Mouse (Mus musculus) mature B cell (primary cell): ENCODE measurements around the gene Tmem120b.

Experiments used
- in situ Hi-C: fragments of 300-500 bp; cut with MboI; formaldehyde crosslinking; loops from 2 replicates; pipeline ENCODE4 v1.14.3; 2019

Gene Tmem120b

DNA sequence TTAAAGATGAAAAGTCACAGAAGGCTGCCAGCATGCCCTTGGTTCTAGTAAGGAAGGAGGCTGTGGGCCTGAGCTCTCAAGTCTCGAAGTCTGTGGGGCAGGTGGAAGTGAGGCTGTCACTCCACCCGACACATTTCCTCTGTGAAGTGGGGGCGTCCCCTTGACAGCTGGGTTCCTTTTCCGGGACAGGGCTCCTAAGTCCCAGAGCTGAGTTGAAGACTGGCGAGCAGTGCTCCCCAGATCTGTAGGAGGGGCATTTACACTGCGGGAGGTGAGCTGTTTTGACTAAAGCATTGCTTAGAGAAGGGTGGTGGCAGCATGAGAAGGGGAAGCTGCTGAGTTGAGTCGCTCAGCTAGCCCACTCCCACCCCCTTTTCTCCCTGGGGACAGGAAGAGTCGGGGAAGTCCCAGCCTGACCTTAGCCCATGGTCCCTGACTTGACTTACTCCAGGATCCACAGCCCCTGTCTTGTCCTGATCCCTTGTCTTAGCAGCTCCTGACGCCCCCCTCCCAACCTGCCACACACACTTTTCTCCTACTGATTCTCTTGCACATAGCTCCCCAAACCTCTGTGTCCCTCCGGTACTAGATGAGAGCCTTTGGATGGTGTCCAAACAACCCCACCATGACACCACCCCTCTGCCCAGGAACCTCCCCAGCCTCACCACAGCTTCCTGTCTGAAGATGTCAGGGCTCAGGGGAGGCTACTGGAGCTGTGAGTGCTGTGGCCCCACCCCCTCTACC lies 60.4 kb downstream of the Tmem120b start:
- in situ Hi-C loops: no loop called here

DNA sequence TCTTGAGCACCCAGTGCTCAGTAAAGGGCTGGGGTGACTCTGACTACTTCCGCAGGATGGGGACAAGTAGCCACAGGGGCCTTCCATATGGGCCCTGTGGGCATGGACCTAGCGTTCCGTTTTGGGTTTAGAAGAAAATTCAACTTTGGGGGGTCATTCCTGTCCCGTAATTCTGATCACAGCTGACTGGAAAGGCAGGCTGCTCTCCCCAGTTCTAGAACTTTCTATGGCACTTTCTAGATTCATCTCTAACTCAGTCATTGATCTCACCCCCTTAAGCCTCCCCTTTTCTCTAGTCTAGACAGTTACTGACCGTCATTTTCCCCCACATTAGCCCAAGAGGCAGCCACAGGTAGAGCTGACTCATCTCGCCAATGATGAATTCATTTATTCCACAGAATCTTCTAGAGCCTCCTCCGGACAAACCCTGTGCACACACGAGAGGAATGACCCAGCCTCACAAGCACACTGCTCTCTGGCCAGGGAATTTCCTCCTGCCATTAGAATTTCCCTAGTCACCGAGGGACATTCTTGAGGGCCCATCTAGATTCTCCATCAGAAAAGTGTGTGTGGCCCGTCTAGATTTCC lies 61.0 kb downstream of the Tmem120b start:
- in situ Hi-C loops: no loop called here

DNA sequence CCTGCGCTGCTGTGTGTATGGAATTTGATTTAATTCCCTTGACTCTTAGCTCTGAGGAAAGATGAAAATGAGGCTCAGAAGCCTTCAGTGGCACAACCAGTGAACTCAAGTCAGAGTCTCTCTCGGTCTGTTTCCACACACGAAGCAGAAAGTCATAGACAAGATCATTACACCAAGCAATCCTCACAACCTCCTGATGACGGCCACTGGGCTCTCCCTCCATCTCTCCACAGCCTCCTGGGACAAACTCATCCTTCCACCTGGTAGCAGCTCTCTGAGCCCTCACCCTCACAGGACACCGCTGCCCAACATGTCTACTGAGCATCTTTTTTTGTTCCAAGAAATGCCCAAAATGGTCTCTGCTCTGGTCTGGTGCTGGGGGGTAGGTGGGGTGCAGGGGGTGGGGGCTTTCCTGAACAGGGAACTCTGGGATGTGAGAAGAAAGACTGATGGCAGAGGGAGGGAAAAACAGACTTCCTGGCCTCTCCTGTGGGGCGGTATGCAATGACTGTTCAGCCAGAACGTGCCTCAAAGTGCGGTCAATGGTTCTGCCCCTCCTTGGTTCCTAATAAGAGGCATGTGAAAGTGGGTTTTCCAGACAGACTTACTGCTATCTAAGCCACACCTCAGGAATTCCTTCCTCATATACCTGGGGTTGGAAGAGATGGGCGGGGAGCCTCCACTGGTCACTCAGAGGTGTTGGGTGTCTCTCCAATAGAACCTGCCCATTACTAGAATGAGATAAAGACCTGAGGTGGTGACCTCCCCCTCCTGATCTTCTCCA lies 62.0 kb downstream of the Tmem120b start:
- in situ Hi-C loops: loop anchor here (5.0 kb wide), 1 partner anchor 68 kb away; no protein-coding TSS in a partner anchor

DNA sequence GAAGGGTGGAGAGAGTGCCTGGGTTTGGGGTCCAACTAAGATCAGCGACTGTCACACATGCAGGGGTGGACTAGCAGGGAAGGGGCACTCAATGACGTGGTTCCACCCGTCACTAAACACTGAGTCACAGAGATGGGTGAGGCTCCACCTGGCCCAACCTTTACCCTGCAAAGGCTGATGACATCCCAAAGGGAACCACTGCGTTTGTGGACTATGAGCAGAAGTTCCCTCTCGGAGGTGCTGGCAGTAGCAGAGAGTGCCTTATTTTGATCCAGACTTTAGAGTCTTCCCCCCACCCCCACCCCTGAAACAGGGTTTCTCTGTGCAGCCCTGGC lies 62.6 kb downstream of the Tmem120b start:
- in situ Hi-C loops: loop anchor here (5.0 kb wide), 1 partner anchor 68 kb away; no protein-coding TSS in a partner anchor

DNA sequence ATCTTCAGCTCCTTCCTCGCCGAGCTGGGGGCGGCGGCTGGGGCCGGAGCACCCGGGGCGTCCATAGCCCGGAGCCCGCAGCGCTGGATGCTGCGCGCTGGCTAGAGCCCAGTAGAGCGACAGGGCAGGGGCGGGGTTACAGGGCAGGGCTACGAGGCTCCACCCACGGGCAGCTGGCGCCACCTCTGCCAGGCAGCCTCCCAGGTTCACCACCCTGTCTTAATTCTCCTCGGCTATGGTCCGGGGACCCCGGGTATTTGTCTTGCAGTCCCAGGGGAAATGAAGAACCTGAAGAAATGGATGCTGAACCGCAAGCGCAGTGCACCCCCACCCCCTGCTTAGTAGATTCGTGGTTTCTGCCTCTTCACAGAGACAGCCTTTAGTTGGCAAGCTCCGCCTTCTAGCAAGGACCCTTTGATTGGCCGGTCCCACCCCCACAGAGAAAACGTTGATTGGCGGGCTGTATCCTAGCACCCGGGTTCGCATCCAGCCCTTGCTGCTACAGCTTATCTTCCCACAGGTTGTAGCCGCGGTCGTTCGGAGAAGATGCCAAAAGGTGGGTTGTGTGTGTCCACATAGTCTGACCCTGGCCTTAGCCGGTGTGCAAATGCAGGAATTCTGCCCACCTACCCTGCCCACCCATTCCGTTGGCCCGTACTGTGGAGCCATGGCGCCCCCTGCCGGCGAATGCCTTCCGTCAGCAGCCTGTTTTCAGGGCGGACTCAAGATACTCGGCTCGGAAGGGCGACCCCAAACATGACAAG lies 64.3 kb downstream of the Tmem120b start, which contains the start of gene Rhof:
TSS of gene Rhof (minus strand) at position 385 of the 764 bp plus-strand sequence.
- in situ Hi-C loops: loop anchor here (5.0 kb wide), 1 partner anchor 70 kb away; no protein-coding TSS in a partner anchor

DNA sequence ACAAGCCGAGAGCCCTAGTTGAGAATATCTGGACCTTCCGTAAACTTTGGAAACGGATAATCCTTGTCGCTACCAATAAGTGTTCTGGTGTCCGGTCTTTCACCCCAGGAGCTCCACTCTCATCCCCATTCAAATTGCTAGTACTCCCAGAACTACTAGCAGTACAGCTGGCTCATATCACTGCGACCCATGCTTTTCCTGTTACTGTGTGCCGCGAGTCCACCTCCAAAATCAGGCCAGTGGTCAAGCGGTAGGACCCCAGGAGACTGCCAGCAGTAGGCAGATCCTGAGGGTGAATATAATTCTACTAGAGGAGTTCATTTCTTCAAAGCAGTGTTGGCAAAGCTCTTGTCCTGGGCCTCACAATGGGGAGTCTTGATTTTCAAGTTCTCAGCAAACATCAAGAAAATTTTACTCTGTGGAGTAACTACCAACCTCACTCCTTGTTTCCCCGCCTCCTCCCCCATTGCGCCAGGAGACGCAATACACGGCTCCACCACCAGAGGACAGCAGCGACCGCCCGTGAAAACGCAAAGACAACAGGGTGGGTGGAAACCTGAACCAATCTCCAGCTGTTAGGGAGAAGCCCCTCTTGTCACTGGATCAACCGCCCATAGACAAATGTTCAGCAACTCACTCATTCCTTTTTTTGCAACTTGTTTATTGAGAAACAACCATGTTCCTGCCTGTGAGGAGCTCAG lies 65.0 kb downstream of the Tmem120b start:
- in situ Hi-C loops: loop anchor here (5.0 kb wide), 1 partner anchor 71 kb away; no protein-coding TSS in a partner anchor

DNA sequence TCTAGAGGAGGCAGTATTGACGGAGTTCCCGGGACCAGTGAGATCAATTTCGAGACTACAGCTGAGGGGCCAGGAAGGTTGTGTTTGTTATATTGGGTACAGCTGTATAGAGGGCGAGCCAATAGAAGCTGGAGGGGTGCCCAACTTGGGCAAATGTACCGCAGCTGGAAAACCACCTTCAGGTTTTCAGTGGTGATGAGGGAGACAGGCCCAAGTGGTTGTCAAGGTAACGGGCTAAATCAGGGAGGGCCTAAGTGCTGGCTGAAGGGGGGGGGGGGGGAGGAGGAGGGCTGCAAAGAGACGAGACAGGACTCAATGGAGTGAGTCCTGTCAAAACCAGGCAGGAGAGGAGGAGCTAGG lies 65.5 kb downstream of the Tmem120b start:
- in situ Hi-C loops: loop anchor here (5.0 kb wide), 1 partner anchor 71 kb away; no protein-coding TSS in a partner anchor

DNA sequence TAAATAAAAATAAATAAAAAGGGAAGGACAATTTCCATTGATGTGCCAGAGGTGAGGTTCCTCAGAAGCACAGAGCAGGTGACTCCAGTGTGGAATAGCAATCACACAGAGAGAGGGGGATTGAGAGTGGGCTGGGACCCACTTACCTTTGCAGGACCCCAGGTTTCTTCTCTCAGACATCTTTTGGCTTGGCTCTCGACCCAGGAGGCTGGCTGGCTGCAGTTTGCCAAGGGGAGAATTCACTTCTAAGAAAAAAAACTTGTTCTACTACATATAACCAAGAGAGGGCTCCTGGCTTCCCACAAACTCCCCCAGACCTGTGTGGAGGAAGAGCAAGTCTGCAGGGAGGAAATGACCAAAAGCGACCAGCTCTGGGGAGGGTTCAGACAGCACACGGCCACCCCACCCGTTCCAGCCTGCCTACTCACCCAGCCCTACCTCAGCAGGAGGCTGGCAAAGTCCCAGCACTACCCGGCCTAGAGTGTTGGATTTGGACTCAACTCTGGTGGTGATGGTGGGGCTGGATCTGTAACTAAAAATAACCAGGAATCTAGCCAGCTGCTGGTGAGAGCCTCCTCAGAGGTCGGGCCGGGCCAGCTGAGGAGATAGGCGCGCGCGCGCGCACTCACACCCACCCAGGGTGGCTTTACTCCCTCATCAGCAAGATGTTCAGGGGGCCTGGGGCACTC lies 66.1 kb downstream of the Tmem120b start:
- in situ Hi-C loops: loop anchor here (5.0 kb wide), 1 partner anchor 72 kb away; no protein-coding TSS in a partner anchor

DNA sequence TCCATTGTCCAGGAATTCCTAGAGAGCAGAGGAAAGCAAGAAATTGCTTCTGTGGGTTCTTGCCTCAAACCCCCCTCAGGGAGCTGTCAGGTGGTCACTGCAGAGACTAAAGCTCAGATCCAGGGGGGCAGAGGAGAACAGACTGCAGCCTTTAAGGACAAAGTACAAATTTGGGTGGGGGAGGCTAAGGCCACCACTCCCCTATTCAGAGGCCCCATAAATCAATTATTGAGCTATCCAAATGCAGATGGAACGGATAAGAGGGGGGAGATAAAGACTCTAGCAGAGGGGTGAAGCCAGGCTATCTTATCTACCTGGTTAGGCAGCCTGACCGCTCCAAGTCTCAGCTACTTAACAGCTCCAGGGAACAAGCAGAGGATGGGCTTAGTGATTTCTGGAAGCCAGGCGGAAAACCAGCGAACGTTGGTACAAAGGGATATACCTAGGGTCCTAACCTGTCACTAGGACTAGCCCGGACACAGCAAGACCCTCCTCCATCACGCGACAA lies 66.7 kb downstream of the Tmem120b start:
- in situ Hi-C loops: loop anchor here (5.0 kb wide), 1 partner anchor 73 kb away; no protein-coding TSS in a partner anchor

DNA sequence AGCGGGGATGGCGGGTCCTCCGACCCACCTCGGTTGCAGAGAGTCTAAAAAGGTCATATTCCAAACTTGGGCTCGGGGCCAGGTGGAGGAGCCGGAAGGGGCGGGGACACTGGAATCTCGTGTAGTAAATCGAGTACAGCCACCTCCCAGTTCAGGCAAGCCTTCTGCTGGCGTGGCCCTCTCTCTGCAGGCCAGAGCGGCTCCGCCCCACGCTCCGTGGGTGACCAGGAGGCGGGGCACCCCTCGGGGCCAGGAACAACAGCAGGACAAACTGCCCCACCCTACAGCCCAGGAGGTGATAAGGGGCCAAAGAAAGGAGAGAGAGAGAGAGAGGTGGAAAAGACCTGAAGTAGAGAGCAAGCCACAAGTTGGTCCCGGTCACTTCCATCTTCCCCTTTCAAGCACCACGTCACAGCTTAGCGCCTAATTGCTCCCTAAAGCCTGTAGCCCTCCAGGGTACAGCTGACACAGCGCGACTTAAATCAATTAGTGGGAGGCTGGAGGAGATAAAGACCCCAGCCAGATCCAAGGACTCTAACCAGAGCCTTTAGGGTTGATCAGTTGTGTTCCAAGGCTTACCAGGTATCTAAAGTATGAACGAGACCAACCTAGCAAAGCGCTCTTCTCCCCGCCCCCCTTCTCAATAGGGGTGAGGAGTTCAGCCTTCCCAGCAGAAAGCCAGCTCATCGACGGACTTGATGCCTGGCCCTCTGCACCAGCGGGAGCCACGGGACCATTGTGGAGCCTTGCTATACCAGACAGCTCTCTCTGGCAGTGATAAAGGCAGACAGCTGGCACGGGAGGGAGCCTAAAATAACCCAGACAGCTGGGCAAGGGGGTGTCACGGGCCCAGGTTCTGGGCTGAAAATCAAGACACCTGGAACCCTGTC lies 67.5 kb downstream of the Tmem120b start:
- in situ Hi-C loops: no loop called here

DNA sequence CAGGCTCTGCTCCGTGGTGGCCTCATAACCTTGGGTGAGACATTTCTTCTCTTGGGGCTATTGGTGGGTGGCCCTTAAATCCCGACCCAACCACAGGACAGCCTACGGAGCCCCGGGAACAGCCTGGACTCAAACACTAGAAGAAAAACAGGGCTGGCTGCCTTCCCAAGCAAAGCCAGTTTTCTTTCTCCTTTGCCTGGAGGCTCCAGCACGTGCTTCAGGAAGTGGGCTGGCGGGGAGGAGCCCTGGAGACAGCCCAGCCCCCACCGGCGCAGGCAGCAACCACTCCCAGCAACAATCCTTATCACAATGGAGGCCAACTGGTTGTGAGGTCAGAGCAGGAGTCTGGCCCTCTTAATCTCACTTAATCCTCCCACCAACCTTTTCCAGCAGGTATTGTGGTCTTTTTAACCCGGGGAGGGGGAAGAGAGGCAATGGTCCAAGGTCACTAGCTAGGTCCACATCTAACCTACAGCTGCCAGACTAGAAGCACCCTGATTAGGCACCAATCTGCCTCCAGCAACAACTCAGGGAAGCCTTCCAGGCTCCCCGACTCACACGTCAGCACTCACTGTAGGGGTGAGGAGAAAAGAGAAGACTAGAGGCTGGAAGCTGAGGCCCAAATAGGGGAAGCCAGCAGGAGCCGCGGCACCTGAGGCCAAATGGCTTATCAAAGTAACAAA lies 68.3 kb downstream of the Tmem120b start:
- in situ Hi-C loops: no loop called here

DNA sequence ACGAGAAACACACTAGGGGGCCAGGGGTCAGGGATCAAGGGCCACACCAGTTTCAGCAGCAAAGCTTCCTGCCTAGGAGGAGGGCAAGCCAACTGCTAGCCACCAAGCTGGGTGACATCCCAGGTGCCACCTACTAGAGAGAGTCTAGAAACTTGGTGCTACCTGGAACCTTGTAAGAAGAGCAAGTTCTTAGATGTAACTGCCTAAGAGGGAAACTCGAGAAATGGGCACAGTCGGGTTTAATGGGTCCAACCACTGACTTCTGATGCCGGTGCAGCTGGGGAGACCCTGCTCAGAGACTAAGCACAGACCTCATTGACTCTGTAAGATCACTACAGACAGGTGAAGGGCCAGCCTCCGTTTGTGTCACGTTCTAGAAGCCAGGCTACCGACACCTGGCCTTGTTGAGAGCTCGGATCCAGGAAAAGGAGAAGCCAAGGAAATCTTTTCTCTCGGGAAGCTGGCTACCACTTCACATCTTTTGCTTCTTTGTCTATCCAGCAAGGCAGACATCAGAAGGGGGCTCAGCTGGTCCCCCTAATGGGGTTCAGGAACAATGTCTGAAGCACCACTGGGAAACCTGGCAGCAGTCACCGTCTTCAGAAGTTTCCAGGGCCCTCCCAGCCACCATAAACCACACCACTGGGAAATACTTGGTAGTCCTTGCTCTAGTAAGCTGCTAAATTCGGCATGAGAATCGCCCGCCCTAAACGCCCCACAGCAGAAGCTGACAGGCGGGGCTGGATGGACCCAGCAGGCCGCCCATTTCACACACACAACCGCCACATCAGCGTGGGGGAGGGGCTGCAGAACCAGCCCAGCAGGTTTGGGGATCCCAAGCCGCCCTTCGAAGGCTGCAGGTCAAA lies 69.1 kb downstream of the Tmem120b start:
- in situ Hi-C loops: no loop called here

DNA sequence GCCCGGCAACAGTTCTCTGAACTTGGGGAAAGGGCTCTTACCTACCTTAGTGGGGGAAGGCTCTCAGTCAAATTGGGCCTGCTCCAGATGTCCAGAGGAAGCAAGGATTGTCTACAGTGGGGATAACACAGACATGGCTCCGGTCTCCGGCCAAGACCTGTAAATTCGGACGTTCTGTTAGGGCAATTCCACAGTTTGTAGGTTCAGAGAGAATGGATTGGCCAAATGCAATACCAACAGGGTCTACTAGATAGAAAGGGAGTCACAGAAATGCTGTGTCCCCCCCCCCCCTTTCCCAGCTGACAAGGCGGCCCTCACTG lies 69.7 kb downstream of the Tmem120b start:
- in situ Hi-C loops: no loop called here

DNA sequence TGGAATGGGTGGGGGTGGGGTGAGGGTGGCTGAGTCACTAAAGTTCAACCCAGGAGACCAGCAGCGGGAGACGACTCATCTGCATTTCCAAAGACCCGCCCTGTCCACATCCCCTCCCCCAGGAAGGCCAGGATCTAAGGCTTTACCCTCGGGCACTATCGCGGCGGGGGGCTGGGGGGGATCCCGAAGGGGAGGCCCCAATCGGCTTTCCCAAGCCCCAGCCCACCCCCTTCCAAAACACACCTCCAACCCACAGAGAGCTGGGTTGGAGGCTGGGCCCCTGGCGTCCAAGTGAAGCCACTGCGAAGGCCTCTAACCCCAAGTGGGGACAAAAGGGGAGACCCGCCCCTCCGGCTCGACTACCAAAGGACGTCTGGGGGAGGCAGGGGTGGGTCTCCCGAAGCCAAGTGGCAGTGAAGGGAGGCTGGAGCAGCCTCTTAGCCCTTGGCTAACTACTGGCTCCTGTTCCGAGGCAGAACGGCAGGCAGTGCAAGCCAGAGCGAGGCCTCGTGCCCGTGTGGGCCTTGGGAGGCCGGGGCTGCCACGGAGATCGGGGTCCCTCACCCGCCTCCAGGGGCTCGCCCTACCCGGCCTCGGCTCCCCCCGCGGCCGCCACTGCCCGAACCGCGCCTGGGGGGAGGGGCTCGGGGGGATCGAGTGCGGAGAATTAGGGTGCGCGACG lies 70.2 kb downstream of the Tmem120b start:
- in situ Hi-C loops: no loop called here

DNA sequence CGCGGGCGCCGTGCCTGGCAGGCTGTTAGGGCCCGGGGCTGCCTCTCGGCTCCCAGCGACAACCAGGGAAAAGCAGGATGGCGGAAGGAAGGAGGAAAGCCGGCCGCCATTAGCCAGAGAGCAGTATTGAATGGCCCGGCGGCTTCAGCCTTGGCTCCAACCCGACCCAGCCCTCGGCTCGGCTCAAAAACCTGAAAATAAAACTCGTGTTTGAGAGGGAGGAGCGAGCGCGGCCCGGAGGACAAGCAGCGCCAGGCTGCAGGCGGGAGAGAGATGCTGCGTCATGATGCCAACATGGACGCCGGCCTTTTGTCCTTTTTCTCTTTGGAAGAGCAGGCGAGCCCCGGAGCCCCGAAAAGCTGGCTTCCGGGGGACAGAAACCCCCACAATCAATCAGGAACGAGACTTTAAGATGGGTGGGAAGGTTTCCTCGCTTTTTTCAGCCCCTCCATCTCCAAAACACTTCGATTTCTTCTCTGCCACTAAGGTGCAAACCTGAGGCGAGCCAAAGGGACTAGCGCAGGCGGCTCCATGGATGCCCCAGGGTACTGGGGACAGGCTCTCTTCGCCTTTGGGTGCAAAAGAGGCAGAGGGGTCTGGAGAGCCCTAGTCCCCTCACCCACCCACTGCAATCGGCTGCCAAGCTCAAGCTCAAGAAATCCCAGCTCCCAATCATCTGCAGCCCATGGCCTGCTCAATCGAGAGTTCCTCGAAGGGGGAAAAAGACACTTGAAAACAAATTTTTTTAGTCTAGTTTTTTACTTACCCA lies 70.9 kb downstream of the Tmem120b start:
- in situ Hi-C loops: no loop called here
